Mouse (Mus musculus) myocyte (in vitro differentiated cells): ENCODE measurements at regions not wholly inside any gene's neighbourhood (a gene's known extent, or its start where the extent isn't known, plus 50 kb on each side); places are given as distances from the start of the nearest gene placed in this dataset.

ENCODE experiments used
- E2F4 ChIP-seq: IDR thresholded peaks from one replicate; pipeline ENCODE4 v1.6.1; 2011; ENCODE audit warnings: mild to moderate bottlenecking, control low read depth, moderate library complexity; ENCODE audit not compliant: insufficient read depth
- MAX ChIP-seq: IDR thresholded peaks from one replicate; pipeline ENCODE4 v1.6.1; 2011; ENCODE audit warnings: low read depth, mild to moderate bottlenecking, control low read depth
- MYOD1 ChIP-seq, 3 experiments: IDR thresholded peaks; one replicate each; pipeline ENCODE4 v1.6.1; 2011; ENCODE audit warnings: control low read depth in 2 of 3, low read depth in 2 of 3, mild to moderate bottlenecking in 2 of 3, moderate library complexity in 1 of 3; ENCODE audit not compliant: insufficient read length in 2 of 3, control insufficient read depth in 1 of 3
- MYOG ChIP-seq, 3 experiments: IDR thresholded peaks; one replicate each; pipeline ENCODE4 v1.6.1; 2011; ENCODE audit warnings: control low read depth in 2 of 3, low read depth in 2 of 3, mild to moderate bottlenecking in 2 of 3; ENCODE audit not compliant: insufficient read length in 2 of 3, control insufficient read depth in 1 of 3, insufficient read depth in 1 of 3
- POLR2A ChIP-seq: IDR thresholded peaks from one replicate; pipeline ENCODE4 v1.6.1; 2011; ENCODE audit warnings: low read depth, mild to moderate bottlenecking, control low read depth, moderate library complexity; ENCODE audit not compliant: insufficient read length
- POLR2AphosphoS2 ChIP-seq: IDR thresholded peaks from one replicate; pipeline ENCODE4 v1.6.1; 2011; ENCODE audit warnings: low read depth, control low read depth; ENCODE audit not compliant: insufficient read length
- REST ChIP-seq: IDR thresholded peaks from one replicate; pipeline ENCODE4 v1.6.1; 2011; ENCODE audit warnings: mild to moderate bottlenecking, control low read depth, moderate library complexity; ENCODE audit not compliant: insufficient read depth, insufficient read length
- SRF ChIP-seq: IDR thresholded peaks from one replicate; pipeline ENCODE4 v1.6.1; 2011; ENCODE audit warnings: low read depth; ENCODE audit not compliant: control insufficient read depth, insufficient read length
- TCF12 ChIP-seq: IDR thresholded peaks from one replicate; pipeline ENCODE4 v1.6.1; 2011; ENCODE audit warnings: mild to moderate bottlenecking, control low read depth; ENCODE audit not compliant: poor library complexity, insufficient read depth, severe bottlenecking
- USF1 ChIP-seq: IDR thresholded peaks from one replicate; pipeline ENCODE4 v1.6.1; 2011; ENCODE audit warnings: low read depth, mild to moderate bottlenecking, control low read depth, moderate library complexity

- TF ChIP-seq MYOD1 (IDR thresholded peaks at IDR 0.05; ENCODE audit: control insufficient read depth in 1 of 3, insufficient read length in 2 of 3, low read depth in 2 of 3) (peak in 2 of 3 experiments; percentile 53 to 68), POLR2A (no peak), E2F4 (no peak), USF1 (no peak), MAX (no peak), MYOG (IDR thresholded peaks at IDR 0.05; ENCODE audit: control insufficient read depth in 1 of 3, insufficient read depth in 1 of 3, insufficient read length in 2 of 3, low read depth in 2 of 3) (peak in 2 of 3 experiments; percentile 44 to 61), POLR2AphosphoS2 (no peak), TCF12 (no peak), REST (no peak), SRF (no peak)
Observed at GRCm38 (mm10) chr13:107668509-107668908, 375.7 kb upstream of the Smim15 start.
